Mouse (Mus musculus): ENCODE measurements around the gene Gm5089. TPM values are rescaled to one million over a fixed set of nuclear protein-coding genes. Genes with fewer than 3 reads are reported as not detected.

The Gm5089 gene
- total RNA-seq, 2 experiments from 2014 or later, result 0.27 to 0.68 TPM

DNA sequence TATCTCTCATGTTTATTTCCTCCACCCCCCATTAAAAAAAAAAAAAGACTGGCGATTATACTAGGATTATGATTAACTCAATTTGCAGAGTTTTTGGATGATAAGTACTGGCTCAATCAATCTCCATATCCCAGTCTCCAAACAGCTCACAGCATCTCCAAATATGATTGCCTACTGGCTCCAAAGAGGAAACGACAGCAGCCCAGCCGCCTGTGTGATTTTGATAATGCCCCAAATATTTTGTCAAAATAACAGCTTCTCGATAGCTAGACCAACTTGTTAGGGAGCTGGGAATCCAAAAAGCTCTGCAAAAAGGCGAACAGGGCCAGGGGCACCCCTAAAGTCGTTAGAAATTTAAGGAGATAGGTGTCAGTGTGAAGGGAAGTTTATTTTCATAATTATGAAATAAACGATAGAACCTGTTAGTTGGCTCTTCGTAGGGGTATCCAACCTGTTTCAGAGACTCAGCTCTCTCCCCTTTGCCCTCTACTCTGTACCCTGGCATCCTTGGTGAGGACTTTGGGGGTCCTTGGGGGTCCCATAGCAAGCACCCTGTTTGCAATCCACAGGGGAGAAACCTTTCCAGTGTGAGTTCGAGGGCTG, 27.2 kb upstream of the Gm5089 start:
- no peak for DNase-seq

DNA sequence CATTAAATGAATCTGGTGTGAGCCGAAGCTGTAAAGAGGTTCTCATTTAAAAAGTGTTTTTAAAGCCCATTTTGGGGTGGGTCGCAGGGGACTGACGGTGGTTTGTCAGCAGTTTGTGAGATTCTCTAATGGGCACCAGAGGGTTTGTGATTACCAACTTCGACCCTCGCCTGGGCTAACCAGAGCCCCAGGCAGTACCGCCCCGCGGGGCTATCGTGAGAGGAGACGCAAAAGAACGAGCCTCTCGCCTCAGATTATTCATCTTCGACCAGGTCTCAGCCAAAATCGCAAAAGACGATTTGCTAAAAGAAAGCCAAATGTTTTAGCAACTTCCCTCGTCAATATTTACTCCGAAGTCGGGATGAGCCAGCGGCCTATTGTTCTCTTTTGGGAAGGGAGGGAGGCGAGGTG, 26.4 kb upstream of the Gm5089 start:
- DNase-seq, result no peak

DNA sequence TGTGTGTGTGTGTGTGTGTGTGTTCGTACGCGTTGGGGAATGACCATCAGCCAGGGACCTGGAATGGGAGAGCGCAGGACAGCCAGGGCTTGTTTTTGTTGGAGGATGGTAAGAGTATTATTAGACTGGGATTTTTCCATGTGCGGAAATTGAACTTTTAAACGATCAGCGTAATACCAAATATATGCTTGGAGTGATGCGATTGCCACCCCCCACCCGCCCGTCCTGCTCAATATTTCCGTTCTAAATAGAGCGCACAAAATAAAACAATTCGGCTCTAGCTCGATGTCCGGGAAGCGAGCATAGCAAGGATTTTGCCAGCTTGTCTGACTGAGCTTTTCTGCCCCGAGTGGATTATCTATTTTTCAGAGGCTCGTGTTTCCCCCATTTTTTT, 25.9 kb upstream of the Gm5089 start:
- DNase-seq, result no peak

DNA sequence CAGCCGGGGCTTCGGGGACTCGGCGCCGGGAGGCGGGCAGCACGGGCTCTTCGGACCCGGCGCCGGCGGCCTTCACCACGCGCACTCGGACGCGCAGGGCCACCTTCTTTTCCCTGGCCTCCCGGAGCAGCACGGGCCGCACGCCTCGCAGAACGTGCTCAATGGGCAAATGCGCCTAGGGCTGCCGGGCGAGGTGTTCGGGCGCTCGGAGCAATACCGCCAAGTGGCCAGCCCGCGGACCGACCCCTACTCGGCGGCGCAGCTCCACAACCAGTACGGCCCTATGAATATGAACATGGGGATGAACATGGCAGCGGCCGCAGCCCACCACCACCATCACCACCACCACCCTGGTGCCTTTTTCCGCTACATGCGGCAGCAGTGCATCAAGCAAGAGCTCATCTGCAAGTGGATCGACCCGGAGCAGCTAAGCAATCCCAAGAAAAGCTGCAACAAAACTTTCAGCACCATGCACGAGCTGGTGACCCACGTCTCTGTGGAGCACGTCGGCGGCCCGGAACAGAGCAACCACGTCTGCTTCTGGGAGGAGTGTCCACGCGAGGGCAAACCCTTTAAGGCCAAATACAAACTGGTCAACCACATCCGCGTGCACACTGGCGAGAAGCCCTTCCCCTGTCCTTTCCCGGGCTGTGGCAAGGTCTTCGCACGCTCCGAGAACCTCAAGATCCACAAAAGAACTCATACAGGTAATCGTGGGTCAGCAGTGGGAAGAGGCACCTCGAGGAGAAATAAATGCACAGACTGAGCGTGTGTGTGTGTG, 25.3 kb upstream of the Gm5089 start:
- no peak for DNase-seq

DNA sequence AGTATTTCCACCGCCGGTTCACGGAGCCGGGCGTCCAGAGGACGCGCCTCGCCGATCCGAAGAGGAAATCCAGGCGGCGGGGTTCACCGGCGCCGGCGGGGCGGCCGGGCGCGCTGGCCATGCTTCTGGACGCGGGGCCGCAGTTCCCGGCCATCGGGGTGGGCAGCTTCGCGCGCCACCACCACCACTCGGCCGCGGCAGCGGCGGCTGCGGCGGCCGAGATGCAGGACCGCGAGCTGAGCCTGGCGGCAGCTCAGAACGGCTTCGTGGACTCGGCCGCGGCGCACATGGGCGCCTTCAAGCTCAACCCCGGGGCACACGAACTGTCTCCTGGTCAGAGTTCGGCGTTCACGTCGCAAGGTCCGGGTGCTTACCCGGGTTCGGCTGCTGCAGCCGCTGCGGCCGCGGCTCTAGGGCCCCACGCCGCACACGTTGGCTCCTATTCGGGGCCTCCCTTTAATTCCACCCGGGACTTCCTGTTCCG, 24.7 kb upstream of the Gm5089 start:
- DNase-seq, result no peak

DNA sequence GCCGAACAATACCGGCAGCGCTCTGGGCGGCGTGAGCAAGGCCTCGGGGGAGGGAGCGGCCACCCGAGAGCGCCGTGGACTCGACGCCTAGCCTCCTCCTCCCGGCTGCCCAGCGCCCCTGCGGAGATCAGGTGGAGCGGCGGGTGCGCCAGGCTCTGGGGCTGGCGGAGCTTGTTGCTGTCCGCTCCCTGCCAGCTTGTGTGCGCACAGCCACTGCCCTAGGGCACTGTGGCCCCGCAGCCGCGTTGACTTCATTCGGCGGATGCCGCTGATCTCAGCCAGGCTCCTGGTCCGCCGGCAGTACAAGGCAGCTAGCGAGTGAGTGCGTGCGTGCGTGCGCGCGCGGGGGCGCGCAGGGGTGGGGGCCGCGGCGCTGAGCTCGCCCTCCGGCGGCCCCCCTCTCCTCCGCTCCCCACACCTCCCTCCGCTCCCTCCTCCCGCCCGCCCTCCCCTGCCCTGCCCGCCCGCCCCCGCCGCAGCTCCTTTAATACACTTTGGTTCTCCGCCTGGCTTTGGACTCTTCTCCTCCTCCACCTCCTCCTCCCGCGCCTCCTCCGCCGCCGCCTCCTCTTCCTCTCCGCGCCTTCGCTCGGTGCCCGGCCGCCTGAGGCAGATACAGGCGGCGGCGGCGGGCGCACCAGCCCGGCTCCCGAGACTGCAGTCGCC, 24.1 kb upstream of the Gm5089 start, which contains the start of gene Zic2:
TSS of gene Zic2 (plus strand) at position 545 of the 666 bp plus-strand sequence.
- no peak for DNase-seq

DNA sequence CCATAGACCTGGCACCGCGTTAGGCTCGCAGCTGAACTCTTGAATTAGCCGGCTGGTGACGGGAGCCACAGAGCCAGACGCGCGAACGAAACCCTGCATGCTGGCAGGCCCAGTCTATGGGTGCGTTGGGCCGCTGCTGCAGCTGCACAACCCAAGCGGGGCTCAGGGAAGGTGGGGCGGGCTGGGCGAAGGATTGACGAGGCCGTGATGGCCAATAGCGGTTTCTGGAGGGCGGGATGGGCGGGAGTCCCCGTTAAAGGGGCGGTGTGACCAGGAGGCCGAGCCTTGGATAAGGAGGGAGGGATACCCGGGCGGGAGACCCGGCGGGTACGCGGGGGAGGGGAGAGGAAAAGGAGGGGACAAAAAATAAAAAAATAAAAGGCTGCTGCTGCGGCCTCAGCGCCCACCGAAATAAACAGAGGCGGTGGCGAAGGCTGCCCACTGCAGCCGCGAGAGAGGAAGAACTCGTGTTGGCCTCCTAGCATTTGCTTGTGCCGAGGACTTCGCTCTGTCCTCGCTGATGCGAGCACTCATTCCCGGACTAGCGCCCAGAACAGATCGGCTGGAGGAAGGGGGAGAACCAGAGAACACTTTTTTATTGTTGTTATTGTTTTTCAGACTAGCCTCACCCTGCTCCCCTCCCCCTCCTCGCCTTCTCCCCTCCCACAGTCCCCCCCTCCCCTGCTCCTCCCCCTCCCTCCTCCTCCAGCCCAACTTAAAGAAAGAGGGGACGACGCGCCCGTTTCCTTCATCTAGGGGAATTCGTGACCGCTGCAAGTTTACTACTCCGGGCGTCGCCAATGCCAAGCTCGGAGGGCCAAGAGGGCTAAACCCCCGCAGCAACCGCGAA, 23.4 kb upstream of the Gm5089 start:
- DNase-seq, result no peak

DNA sequence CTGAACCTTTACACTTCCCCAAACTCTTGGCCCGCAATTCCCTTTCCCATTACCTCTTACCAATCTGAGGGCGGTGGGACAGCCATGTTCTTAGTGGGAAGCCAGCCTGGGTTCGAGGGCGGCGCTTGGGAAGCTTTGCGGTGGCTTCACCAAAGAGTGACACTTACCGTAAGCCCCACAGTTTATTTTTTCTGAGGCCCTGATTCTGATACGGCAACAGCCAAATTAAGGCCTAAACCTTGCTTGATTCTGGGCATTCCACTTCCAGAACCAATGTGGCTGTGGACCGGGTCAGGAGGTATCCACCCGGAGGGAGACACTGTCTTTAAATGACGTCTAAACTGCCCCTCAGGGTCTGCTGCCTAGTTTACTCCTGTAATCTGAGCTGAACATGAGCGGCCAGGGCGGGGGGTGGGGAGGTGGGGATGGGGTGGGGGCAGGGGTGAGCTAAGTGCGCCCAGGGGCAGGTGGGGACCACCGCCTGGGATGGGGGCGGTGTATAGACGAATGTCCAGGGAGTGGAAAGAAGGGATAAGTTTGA, 22.4 kb upstream of the Gm5089 start:
- DNase-seq, result no peak

DNA sequence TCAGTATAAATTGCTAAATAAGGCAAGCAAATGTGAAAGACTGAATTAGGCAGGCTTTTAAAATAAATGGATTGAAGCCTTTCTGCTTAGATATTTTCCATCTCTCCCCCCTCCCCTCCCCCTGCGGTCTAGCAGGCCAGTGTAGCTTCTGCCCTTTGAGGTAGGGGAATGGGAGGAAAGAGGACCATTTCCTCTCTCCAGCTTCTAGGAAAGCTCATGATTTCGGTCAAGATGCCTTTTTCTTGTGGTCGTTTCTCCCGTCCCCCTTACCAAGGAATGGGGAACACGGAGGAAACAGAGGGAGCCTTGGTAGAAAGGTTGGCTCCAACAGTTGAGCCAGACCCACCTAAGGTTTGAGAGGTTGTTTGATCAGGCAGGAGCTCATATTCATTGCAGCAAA, 21.7 kb upstream of the Gm5089 start:
- DNase-seq, result no peak

DNA sequence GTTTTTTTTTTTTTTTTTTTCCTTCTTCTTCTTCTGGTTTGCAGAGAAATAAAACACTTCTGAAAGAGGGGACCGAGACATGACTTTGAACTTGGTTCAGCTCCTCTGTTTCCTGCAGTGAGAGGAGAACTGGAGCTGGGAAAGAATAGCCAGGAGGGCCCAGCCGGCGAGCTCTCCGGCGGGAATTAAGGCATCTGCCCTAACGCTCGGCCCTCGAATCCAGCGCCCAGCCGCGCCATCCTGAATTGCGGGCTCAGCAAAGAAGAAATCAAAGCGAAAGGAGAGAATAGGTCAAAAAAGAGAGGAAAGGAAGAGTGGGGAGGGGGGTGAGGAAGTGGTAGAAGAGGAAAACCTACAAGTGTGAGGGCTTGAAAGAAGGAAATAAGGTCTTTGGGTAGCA, 21.2 kb upstream of the Gm5089 start:
- DNase-seq, result no peak

DNA sequence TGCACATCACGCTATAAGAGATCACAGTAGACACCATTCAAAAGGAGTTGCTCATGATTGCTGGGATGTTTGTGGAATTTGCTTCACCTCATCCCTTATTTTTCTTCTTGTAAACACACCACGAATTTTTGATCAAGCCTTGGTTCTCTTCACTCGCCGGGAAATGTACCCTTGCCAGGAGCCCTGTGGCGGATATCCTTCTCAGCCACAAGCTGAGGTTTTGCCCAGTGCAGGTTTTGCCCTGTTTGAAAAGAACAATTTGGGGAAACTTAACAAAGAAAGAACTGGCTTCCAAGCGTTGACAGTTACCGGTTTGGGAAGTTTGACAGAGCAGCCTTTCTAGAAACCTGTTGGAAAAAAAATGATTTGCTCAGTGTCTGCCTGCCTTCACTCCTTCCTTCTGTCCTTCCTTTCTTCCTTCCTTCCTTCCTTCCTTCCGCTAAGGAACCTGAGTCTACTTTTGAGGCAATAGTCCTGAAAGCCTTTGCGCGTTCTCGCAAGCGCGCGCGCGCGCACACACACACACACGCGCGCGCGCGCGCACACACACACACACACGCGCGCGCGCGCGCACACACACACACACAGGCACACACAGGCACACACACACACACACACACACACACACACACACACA, 20.7 kb upstream of the Gm5089 start:
- no peak for DNase-seq

DNA sequence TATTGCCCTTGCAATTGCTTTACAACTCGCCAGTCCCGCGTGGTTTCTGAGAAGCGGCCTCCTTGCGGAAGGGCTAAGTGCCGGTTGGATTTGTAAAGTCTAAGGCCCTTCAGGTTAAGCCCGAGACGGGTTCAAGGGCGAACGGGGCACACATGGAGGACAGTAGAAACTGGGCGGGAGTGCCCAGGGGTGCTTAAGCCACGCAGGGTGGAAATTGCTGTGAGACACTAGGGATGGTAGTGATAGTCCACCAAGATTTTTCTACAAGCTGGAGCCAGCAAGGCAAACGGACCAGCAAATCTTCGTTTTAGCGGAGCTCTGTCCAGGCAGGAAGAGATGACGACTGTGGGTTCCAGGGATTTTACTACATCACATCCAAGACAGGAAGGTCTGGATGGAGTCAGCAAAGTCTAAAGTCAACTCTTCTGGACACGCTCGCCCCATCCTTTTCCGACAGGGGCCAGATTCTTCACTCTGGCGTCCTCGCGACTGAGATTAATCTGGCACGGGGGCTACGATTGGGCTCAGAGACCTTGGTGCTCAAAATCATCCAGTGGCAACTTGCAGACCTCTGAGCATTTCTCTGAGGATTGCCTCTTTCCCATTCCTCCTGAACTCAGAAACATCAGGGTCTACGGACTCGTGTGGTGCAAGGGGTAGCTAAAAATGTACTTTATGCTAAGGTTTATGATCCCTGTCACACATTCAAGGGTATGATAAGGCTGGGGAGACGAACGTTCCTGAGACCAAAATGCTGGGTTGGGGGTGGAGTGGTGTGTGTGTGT, 18.2 kb upstream of the Gm5089 start:
- no peak for DNase-seq

DNA sequence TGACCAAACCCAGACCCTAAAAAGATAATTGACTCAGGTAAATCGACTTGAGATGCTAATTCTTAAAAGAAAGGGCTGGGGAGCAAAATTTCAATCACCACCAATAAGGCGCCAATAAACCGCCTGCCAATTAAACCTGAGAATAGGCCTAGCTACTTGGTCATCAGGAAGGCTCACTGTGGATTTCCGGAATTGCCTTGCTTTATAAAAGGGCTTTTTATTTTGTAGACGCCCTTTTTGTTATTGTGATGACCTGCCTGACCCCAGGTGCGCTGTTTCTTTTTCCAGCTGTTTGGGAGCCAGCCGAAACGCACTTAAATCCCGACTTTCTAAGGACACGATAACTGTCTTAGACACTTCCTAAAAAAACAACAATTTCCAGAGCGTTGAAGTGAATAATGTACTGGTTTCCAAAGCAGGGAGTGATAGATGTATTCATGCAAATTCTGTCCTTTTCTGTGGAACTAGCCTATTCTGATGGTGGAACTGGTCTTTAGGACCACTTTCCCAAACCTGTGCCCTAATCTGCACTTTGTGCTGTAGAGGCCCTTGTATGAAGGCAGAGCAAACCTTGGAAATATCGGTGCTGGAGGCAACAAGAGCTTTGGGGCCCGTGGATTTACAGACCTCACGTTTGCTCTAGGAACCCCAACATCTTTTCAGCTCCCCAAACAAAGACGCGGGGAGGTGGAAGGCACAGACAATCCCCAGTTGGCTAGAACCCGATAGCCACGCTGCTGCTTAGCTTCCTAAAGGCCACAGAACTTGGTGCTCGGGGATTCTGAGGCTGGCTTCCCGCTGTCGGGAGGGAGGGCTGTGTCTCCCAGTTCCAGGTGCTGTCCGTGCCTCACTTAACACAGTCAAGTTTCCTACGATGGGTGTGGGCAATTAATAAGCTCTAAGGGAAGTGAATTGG, 17.3 kb upstream of the Gm5089 start:
- no peak for DNase-seq

DNA sequence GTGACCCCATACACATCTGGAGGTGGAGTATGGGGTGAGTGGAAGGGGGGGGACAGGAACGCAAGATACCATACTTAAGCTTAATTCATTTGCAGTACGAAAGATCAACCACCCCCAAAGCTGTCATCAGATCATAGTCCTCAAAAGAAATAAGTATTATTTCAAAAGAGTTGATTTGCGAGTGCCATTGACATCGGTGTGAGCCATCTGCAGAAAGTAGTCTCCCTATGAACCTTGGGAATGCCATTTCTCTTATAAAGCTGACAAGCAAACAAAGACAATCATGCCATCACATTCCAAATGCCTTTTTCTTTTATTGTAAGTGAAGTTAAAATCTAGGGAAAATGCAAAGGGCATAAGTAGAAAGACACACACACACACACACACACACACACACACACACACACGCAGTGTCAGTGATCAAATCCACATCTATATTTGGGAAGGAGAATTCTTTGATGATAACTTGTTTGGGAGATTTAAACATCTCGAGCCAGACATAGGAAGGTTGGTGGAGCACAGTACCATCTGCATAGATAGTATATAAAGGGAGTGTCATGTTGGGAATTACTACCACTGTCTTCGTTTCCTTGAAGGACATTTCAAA, 15.9 kb upstream of the Gm5089 start:
- DNase-seq, result no peak

DNA sequence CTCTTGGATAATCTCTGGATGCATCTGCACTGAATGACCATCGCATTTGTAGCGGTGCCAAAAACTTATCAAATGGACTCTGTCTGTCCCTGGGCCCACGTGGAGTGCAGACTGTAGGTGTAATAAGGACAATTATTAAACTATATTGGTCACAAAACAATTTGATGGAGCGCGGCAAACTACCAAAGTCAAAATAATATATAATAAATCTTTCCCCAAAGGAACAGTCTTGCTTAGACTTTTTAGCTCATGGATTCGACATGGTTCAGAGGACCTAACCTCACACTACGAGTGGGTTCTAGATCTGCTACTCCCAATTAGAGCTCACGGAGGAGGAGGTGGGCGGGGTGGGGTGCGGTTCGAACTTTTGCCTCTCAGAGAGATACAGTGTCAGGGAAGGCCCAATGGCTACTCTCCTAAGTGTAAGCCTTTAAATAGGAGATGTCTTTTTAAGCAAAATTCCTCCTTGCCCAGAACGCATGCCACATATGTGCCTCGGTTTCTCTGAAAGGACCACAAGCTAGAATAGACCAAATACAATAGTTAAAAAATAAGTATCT, 15.1 kb upstream of the Gm5089 start:
- no peak for DNase-seq

DNA sequence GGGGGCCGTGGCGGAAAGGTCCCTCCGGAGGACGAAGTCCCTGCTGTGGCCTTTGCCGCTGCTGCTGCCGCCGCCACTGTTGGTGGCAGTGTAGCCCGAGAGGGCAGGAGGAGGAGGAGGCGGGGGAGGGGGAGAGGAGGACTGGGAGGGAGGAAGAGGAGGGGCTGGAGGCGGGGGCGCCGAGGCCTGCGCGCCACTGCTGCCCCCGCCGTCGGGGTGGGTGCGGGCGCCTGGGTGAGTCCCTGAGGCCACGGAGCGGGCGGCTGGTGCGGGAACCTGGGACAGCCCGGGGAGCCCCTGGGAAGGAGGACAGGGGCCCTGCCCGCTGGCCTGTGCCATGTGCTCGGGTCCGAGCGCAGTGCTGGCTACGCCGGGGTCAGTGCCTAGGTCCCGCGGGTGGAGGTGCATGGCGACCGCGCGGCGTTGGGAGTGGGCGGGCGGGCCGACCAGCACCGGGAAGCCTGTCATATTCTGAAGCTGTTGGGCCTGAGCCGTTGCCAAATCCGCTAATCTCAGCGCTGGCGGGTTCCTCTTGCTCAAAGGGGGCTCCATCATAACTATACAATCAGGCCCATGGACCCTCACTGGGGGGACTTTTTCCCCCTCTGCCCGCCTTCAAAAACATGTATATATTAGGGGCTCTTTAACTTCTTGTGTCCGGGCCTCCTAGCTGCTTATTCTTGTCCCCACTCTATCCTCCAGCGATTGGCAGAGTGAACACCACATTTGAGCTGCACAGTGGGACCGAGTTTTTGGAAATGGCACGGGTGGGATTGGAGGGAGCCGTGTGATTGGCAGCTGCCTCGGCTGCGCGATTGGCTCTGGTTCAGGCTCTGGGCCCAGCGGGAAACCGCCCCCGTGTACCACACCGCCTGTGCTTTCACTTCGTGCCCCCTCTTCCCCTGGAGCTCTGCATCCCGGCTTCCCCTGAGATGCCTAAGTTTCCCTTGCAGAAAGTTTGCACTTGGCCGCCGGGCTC, 14.1 kb upstream of the Gm5089 start, which contains the start of gene Zic5:
TSS of gene Zic5 (minus strand) at position 915 of the 979 bp plus-strand sequence.
- DNase-seq, result no peak

DNA sequence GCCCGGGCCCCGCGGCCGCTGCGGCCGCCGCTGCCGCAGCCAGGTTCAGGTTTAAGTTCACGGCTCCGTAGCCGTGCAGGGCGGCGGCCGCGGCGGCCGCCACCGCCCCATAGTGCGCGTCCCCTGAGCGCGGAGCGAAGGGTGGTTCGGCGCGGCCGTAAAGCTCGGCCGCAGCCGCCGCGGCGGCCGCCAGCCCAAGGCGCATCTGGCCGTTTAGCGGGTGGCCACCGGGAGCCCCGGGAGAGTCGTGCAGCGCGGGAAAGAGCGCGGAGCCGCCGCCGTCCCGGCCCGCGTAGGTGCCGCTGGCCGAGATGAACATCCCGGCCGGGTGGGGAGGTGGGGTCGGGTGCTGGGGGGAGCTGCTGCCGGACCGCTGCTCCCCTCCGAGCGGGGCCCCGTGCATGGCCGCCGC, 13.4 kb upstream of the Gm5089 start:
- no peak for DNase-seq

Measured in layer of hippocampus, postnatal 36 days (tissue).